Mouse (Mus musculus) ES-E14 (cell line): ENCODE measurements around the gene Olfr824. TPM values are rescaled to one million over a fixed set of nuclear protein-coding genes. Genes with fewer than 3 reads are reported as not detected.
"Not testable (repeated sequence)": the region's sequence is repeated elsewhere in the genome, so short reads cannot be mapped to it uniquely, and the experiment has no call there.

Experiments
- DNase-seq: peaks from one replicate; pipeline ENCODE4 v3.0.0-alpha.2; 2013; ENCODE audit warnings: low read depth, low spot score
- H3K27ac ChIP-seq: 2 replicates; pipeline ENCODE4 v1.5.1; 2012; ENCODE audit warnings: low read depth, mild to moderate bottlenecking, low read length, moderate library complexity, mixed read lengths; ENCODE audit not compliant: poor library complexity, insufficient read depth, severe bottlenecking
- H3K36me3 ChIP-seq: 2 replicates; pipeline ENCODE4 v1.6.1; 2012; ENCODE audit warnings: mild to moderate bottlenecking, low read length, moderate library complexity, mixed read lengths; ENCODE audit not compliant: control insufficient read depth, poor library complexity, insufficient read depth, severe bottlenecking
- H3K4me1 ChIP-seq, 2 experiments: fragments of 150-350 bp in 1 of 2; sonication (generic) in 1 of 2; 2 replicates each; pipeline ENCODE4 v1.6.1; 2012; ENCODE audit warnings: low read length in 2 of 2, mild to moderate bottlenecking in 1 of 2, mixed read lengths in 1 of 2; ENCODE audit not compliant: control insufficient read depth in 2 of 2, insufficient read depth in 2 of 2, poor library complexity in 1 of 2
- H3K4me3 ChIP-seq, 2 experiments: fragments of 150-350 bp in 1 of 2; sonication (generic) in 1 of 2; 2 replicates each; pipeline ENCODE4 v1.5.1; 2012; ENCODE audit warnings: low read length in 2 of 2, low read depth in 1 of 2, mild to moderate bottlenecking in 1 of 2, mixed read lengths in 1 of 2; ENCODE audit not compliant: insufficient read depth in 1 of 2, poor library complexity in 1 of 2, severe bottlenecking in 1 of 2
- H3K9ac ChIP-seq: 2 replicates; pipeline ENCODE4 v1.6.1; 2012; ENCODE audit warnings: low read depth, mild to moderate bottlenecking, low read length, mixed read lengths; ENCODE audit not compliant: poor library complexity, insufficient read depth, severe bottlenecking
- H3K9me3 ChIP-seq: fragments of 150-350 bp; sonication (generic); 2 replicates; pipeline ENCODE4 v1.6.1; 2012; ENCODE audit warnings: low read depth, mild to moderate bottlenecking, low read length; ENCODE audit not compliant: control insufficient read depth, insufficient read depth
- CHD2 ChIP-seq: IDR thresholded peaks from 2 replicates; pipeline ENCODE4 v1.6.1; 2014; ENCODE audit warnings: mild to moderate bottlenecking, low read depth, low read length, inconsistent platforms
- HCFC1 ChIP-seq: IDR thresholded peaks from 2 replicates; pipeline ENCODE4 v1.6.1; 2012; ENCODE audit warnings: low read length, inconsistent platforms, borderline replicate concordance; ENCODE audit not compliant: insufficient read depth
- MAFK ChIP-seq: IDR thresholded peaks from 2 replicates; pipeline ENCODE4 v1.6.1; 2014; ENCODE audit warnings: mild to moderate bottlenecking, low read depth, low read length, inconsistent platforms; ENCODE audit not compliant: insufficient read depth
- ZC3H11A ChIP-seq: IDR thresholded peaks from 2 replicates; pipeline ENCODE4 v1.6.1; 2012; ENCODE audit warnings: low read depth, mild to moderate bottlenecking, inconsistent platforms, low read length, borderline replicate concordance
- ZNF384 ChIP-seq: IDR thresholded peaks from 2 replicates; pipeline ENCODE4 v1.6.1; 2012; ENCODE audit warnings: low read depth, low read length, inconsistent platforms
- in situ Hi-C, 2 experiments: fragments of 600-800 bp; cut with MboI; formaldehyde crosslinking; loops; one replicate each; pipeline ENCODE4 v1.15.1; 2025; ENCODE audit warnings: low sequenced_read_pairs in 2 of 2, inconsistent platforms in 1 of 2; ENCODE audit not compliant: unreplicated experiment in 2 of 2
- total RNA-seq: library from RNA; depleted of rRNA; stranded (reverse); fragments of 300-350 nt; gene quantifications from 2 replicates; pipeline ENCODE4 v1.2.3, GENCODE M21; 2012; rRNA removed

Gene Olfr824
- not detected in 2 replicates for total RNA-seq

- H3K9me3 ChIP-seq, H3K4me3 ChIP-seq, H3K9ac ChIP-seq, H3K27ac ChIP-seq, H3K4me1 ChIP-seq, in situ Hi-C loops, DNase-seq, H3K36me3 ChIP-seq: not testable (repeated sequence)
Measured at GRCm38 (mm10) chr10:130129900-130130299, at the start of gene Olfr824. Gene Olfr824 (minus strand): TSS chr10:130130000.

GRCm38 (mm10) chr10:130166666-130167065 lies 36.9 kb upstream of the Olfr824 start, which contains the start of gene Olfr825:
Gene Olfr825 (minus strand): TSS chr10:130166766.
- DNase-seq = no peak
- no peak within 1 kb of the TSS for H3K4me3 ChIP-seq
- H3K27ac ChIP-seq = no peak within 1 kb of the TSS
- no peaks in the 10 kb centered on the region for H3K36me3 ChIP-seq
- in situ Hi-C loops = no loop called here
- no peak within 1 kb of the TSS for H3K9ac ChIP-seq
- no peaks in the 10 kb centered on the region for H3K4me1 ChIP-seq
- TF ChIP-seq MAFK (no peak), CHD2 (no peak), ZNF384 (no peak), HCFC1 (no peak), ZC3H11A (no peak)
- no peaks in the 10 kb centered on the region for H3K9me3 ChIP-seq

- Histone ChIP-seq H3K36me3 (no peaks in the 10 kb centered on the region), H3K4me1 (no peaks in the 10 kb centered on the region), H3K27ac (no peak overlapping the region), H3K9ac (no peak overlapping the region), H3K9me3 (no peaks in the 10 kb centered on the region), H3K4me3 (no peak overlapping the region)
- DNase-seq = no peak
- in situ Hi-C loops = no loop called here
- TF ChIP-seq CHD2 (no peak), MAFK (no peak), ZC3H11A (no peak), HCFC1 (no peak), ZNF384 (no peak)
Measured at GRCm38 (mm10) chr10:130165196-130165595, 35.4 kb upstream of the Olfr824 start.

GRCm38 (mm10) chr10:130144121-130144520 lies 14.3 kb upstream of the Olfr824 start:
- Histone ChIP-seq H3K36me3 (no peaks in the 10 kb centered on the region), H3K9ac (no peak overlapping the region), H3K9me3 (no peaks in the 10 kb centered on the region), H3K4me3 (no peak overlapping the region), H3K27ac (no peak overlapping the region), H3K4me1 (no peaks in the 10 kb centered on the region)
- in situ Hi-C loops = no loop called here
- TF ChIP-seq CHD2 = no peak
- TF ChIP-seq ZNF384 = no peak
- TF ChIP-seq ZC3H11A = no peak
- no peak for TF ChIP-seq HCFC1
- TF ChIP-seq MAFK = no peak
- no peak for DNase-seq

- H3K36me3 ChIP-seq, DNase-seq, H3K9me3 ChIP-seq, H3K4me1 ChIP-seq, H3K4me3 ChIP-seq, H3K9ac ChIP-seq, in situ Hi-C loops, H3K27ac ChIP-seq: not testable (repeated sequence)
Measured at GRCm38 (mm10) chr10:130142481-130142880, 12.7 kb upstream of the Olfr824 start.
